Mouse (Mus musculus) bone marrow macrophage, adult 2 months (primary cell): ENCODE measurements around the gene Rnf141. TPM values are rescaled to one million over a fixed set of nuclear protein-coding genes. Genes with fewer than 3 reads are reported as not detected.
A peak's percentile ranks its signal among the peaks of the same experiment; 100 is the strongest.

ENCODE experiments used
- H3K27ac ChIP-seq: 2 replicates; pipeline ENCODE4 v1.5.1; 2012; ENCODE audit warnings: low read depth, low read length; ENCODE audit not compliant: insufficient read depth
- H3K4me1 ChIP-seq: 2 replicates; pipeline ENCODE4 v1.6.1; 2012; ENCODE audit warnings: low read length; ENCODE audit not compliant: control insufficient read depth, insufficient read depth
- H3K4me3 ChIP-seq: 2 replicates; pipeline ENCODE4 v1.5.1; 2012; ENCODE audit warnings: mild to moderate bottlenecking, low read length, moderate library complexity; ENCODE audit not compliant: insufficient read depth
- CTCF ChIP-seq: IDR thresholded peaks from 2 replicates; pipeline ENCODE4 v1.5.1; 2012; ENCODE audit warnings: low read depth, mild to moderate bottlenecking, low read length, moderate library complexity
- POLR2A ChIP-seq: IDR thresholded peaks from 2 replicates; pipeline ENCODE4 v1.6.1; 2012; ENCODE audit warnings: mild to moderate bottlenecking, low read depth, low read length, borderline replicate concordance
- polyA plus RNA-seq: library from polyadenylated mRNA; stranded (reverse); fragments of >200 nt; gene quantifications from 2 replicates; pipeline ENCODE4 v1.2.4, GENCODE M21; 2012; ENCODE audit not compliant: missing spikeins, insufficient read depth, insufficient read length

Rnf141 gene
- polyA plus RNA-seq, 1 experiment: 48.6 TPM

DNA sequence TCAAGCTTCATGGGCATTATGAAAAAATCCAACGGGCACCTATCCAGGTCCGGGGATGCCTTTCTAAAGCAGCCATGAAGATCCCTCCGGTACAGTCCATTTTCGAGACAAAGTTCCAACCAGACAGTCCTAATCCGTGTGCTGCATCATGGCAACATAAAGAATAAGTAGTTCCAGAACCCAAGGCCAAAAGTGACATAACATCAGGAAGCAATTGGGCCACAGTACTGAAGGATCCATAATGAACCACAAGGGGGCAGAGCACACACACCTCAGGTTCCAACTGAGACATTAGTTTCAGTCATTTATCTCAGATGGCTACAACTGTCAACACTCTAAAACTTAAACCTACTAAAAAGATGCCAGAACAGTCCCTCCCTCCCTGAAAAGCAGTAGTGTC, 28.2 kb downstream of the Rnf141 start:
- Histone ChIP-seq H3K4me3 (no peak overlapping the region), H3K4me1 (peaks cover 2% of the 10 kb centered on the region), H3K27ac (no peak overlapping the region)
- TF ChIP-seq CTCF (no peak), POLR2A (no peak)

DNA sequence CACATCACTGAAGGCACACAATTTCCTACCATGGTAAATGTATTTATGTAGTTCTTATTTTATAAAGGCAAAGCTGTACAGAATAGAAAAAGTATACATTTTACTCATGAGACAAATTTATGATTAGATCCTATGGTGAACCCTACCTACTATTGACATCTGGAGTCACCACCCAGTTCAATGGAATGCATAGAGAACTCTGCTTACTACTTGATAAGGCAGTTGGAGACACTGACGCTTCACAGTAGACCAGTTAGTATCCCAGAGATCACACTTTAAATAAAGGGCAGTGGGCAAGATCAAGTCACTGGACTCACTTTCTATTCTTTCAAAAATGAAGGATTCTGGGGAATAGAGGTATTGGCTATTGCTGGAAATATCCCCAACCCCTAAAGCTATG, 30.3 kb downstream of the Rnf141 start:
- Histone ChIP-seq H3K4me3 (no peak overlapping the region), H3K4me1 (no peaks in the 10 kb centered on the region), H3K27ac (no peak overlapping the region)
- TF ChIP-seq POLR2A (no peak), CTCF (no peak)

DNA sequence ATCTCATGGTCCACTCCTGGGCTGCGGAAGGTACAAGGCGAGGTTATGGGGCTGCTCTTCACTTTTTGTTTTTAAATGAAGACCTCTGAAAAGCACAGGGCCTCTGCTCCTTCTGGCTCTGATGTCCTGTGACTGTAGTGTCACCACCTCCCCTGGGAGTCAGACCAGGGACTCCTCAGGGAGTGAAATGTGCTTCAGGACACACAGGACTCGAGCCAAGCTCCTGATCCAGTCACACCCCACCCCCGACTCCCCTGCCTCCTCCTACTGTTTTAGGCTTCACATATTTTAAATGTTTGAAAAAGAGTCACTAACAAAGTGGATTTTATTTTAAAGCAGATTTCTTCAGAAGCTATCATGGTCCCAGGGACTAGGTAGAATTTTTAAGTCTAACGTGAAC, 32.7 kb downstream of the Rnf141 start:
- no peak overlapping the region for H3K4me3 ChIP-seq
- H3K27ac ChIP-seq: no peak overlapping the region
- no peak for TF ChIP-seq POLR2A
- TF ChIP-seq CTCF: no peak
- no peaks in the 10 kb centered on the region for H3K4me1 ChIP-seq

DNA sequence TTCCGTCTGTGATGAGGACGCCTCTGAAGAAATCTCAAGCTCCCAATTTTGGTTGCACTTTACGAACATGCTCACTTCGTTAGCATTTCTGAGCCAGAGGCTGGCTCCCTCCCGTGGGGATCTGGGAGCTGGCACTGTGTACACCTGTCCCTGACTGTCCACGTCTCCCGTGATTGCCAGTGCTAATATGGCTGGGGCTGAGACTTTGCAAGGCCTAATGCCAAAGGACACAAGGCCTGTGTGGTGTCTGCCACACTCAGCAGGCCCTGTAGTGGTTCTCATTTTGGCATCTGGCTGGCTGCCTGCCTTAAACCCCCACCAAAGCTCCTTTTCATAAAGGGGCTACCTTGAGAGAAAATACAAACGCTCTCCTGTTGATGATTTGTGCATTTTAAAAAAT, 33.3 kb downstream of the Rnf141 start:
- TF ChIP-seq CTCF (no peak), POLR2A (no peak)
- no peak overlapping the region for H3K4me3 ChIP-seq

DNA sequence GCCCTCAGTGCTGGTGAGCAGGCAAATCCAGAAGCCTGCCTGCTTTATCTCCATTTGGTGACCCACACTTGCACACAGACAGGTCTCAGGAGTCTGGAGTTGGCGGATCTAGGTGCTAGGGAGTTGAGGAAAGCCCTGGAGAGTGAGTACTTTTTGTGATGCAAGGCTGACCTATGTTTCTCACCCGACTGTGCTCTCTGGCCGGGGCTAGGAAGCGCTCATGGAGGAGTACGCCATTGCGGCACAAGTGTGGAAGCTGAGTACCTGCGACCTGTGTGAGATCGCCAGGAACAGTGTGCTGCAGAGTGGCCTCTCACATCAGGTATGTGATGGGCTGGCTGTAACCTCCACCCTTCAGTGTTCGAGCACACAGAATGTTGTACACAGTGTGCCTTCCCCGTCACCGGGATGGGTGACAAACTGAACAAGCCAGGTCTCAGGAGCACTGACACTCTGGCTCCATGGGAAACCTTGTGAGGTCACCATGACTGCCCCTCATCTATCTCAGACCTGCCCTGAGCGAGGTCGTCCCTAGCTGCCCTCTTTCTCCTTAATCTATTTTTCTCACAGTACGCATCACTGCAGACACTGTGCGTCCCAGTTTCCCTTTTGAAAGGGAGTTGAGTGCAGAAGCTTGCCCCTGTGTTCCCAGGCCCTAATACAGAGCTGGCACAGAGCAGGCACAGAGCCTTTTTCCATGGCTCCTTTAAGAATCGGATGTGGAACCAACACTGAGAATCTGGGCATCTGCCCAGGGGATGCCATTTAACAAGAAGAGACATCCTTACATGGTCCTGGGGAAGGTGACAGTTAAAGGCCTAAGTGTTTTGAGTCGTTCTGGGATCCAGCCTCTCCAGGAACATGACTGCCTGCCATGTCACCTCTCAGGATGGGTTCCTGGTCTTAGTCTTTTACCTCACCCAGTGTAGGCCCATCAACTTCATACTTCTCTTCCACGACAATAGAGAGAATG, 34.4 kb downstream of the Rnf141 start:
- Histone ChIP-seq H3K4me1 (no peaks in the 10 kb centered on the region), H3K27ac (no peak overlapping the region), H3K4me3 (no peak overlapping the region)
- TF ChIP-seq CTCF (no peak), POLR2A (no peak)

More for the DNA sequence above, 33.3 kb downstream of the Rnf141 start:
- Histone ChIP-seq H3K27ac (no peak overlapping the region), H3K4me1 (no peaks in the 10 kb centered on the region)

DNA sequence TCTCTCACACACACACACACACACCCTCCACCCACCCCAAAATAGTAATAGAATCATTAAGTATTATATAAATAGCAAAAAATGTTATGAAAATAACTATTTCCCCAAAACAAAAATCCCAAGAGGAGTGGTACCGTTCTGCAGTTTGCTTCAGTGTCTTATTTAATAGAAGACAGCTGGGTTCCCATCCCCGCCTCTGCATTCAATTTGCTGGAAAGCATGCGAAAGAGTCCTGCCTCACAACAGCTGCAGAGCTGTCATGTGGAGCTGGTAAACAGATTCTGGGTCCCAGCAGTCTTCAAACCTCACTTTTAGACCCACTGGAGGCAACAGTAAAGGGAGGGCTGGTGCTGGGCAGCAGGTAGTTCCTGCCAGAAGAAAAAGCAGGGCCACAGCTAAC, 35.3 kb downstream of the Rnf141 start:
- Histone ChIP-seq H3K4me3 (no peak overlapping the region), H3K4me1 (peaks cover 5% of the 10 kb centered on the region), H3K27ac (no peak overlapping the region)
- TF ChIP-seq CTCF (no peak), POLR2A (no peak)

DNA sequence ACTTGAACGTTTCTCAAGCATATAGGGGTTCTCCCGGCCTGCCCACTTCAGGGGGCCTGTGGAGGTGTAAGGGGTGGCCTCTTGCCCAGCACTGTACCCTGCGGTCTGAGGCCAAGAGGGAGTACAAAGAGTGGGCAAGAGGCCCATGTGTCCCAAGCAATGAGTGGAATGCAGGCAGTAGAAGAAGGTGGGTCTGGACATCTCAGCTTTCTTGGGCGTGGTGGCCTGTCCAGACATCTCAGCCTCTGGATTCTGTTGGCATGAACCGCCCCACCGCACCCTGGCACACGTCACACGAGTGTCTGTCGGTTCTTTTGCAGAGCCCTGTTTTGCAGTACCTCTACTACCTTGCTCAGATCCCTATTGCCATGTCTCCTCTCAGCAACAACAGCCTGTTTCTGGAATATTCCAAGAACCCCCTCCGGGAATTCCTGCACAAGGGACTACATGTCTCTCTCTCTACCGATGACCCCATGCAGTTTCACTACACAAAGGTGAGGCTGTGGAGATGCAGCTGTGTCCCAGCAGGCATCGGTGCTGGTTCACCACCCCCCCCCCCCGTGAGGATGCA, 36.7 kb downstream of the Rnf141 start:
- Histone ChIP-seq H3K4me1 (peaks cover 6% of the 10 kb centered on the region), H3K27ac (no peak overlapping the region), H3K4me3 (no peak overlapping the region)
- TF ChIP-seq CTCF (no peak), POLR2A (no peak)

DNA sequence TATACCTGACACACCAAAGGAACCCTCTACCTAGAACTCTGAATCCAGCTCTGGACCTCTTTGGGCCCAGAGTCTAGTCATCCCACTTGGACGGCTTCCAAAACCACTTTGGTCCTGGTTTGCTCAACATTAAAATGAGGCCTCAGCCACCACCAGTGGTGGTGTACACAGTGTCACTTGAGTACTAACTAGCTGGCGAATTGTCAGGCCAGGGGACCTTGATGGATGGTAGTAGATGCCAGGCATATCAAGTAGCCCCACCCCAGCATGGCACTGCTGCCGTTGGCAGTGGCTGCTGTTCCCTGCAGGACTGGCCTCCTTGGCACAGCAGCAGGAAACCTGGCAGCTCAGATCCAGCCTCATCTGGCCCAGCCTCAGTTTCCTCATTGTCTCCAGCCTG, 40.0 kb downstream of the Rnf141 start:
- Histone ChIP-seq H3K4me1 (peaks cover 6% of the 10 kb centered on the region), H3K4me3 (no peak overlapping the region), H3K27ac (no peak overlapping the region)
- no peak for TF ChIP-seq CTCF
- TF ChIP-seq POLR2A: no peak

DNA sequence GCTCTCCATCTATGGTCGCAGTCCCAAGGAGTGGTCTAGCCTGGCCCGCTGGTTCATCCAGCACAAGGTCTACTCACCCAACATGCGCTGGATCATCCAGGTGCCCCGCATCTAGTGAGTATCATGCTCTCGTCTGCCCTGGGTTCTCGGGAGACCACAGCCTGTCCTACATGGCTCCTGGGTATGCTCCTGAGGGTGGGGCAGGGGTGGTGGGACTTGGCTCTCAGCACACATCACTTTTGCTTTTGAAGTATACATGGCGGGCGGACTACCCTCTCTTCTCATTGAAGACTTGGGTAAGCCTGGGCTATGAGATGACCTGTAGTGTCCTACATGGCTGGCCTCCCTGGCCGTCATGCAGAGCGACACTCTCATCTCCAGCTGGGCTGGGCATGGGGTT, 41.1 kb downstream of the Rnf141 start:
- H3K27ac ChIP-seq: no peak overlapping the region
- H3K4me1 ChIP-seq: peaks cover 6% of the 10 kb centered on the region
- no peak overlapping the region for H3K4me3 ChIP-seq
- no peak for TF ChIP-seq CTCF
- no peak for TF ChIP-seq POLR2A

DNA sequence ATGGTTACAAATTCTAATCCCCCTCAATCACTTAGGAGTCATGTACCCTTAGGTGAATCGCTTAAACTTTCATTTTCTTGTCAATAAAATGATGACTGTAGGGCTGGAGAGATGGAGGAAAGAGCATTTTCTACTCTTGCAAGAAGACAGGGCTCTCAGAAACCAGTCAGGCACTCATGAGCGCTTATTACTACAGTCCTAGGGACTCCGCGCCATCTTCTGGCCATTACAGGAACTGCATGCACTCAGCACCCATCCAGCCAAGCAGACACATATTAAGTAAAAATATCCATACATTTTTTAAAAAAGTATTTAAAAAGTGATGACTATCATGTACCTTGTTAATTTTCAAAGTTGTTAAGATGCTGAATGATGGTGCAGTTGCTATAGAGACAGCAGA, 43.2 kb downstream of the Rnf141 start:
- TF ChIP-seq POLR2A: no peak
- TF ChIP-seq CTCF: peak; percentile 90
- Histone ChIP-seq H3K27ac (no peak overlapping the region), H3K4me1 (peaks cover 23% of the 10 kb centered on the region), H3K4me3 (no peak overlapping the region)
